Mouse (Mus musculus) adrenal gland, postnatal 14 days (tissue): Measurements from ENCODE around the gene Gabbr1. TPM values are rescaled to one million over a fixed set of nuclear protein-coding genes. Genes with fewer than 3 reads are reported as not detected.

ENCODE experiments used
- DNase-seq: peaks from one replicate; pipeline ENCODE4 v3.0.0; 2021; ENCODE audit warnings: mixed read lengths
- total RNA-seq: library from RNA; stranded (reverse); gene quantifications from 2 replicates; pipeline ENCODE4 v1.2.3, GENCODE M21; 2021

Gabbr1 gene
- total RNA-seq, 1 experiment from 2014 or later: 24.2 TPM

- no peak for DNase-seq
These were observed 32.4 kb downstream of the Gabbr1 start for GRCm38 (mm10) chr17:37078193-37078592.

GRCm38 (mm10) chr17:37078990-37079389, 33.2 kb downstream of the Gabbr1 start:
- no peak for DNase-seq

- no peak for DNase-seq
These were observed 34.4 kb downstream of the Gabbr1 start for GRCm38 (mm10) chr17:37080119-37080518.

- no peak for DNase-seq
These were observed 35.9 kb downstream of the Gabbr1 start for GRCm38 (mm10) chr17:37081659-37082058.

- peak; percentile 72 for DNase-seq
These were observed 37.6 kb downstream of the Gabbr1 start for GRCm38 (mm10) chr17:37083327-37083726.

- DNase-seq: no peak
These were observed 38.9 kb downstream of the Gabbr1 start for GRCm38 (mm10) chr17:37084632-37085031.

- DNase-seq: no peak
These were observed 39.8 kb downstream of the Gabbr1 start for GRCm38 (mm10) chr17:37085545-37085944.

GRCm38 (mm10) chr17:37088399-37088798, 42.6 kb downstream of the Gabbr1 start, which contains the start of gene Olfr90:
Gene Olfr90, minus strand, starts transcription at chr17:37088499.
- DNase-seq: no peak

- DNase-seq: no peak
These were observed 46.4 kb downstream of the Gabbr1 start for GRCm38 (mm10) chr17:37092198-37092597.

- no peak for DNase-seq
These were observed 47.5 kb downstream of the Gabbr1 start for GRCm38 (mm10) chr17:37093289-37093688.

GRCm38 (mm10) chr17:37098178-37098577, 52.4 kb downstream of the Gabbr1 start, which contains the start of gene Olfr91:
Gene Olfr91, minus strand, starts transcription at chr17:37098278.
- DNase-seq: no peak

- no peak for DNase-seq
These were observed 74.2 kb downstream of the Gabbr1 start, which contains the start of gene Olfr92 for GRCm38 (mm10) chr17:37119988-37120387. Gene Olfr92, minus strand, starts transcription at chr17:37120088.

Other genes with a start within 250 kb of the Gabbr1 start
- not detected in 2 replicates for gene H2-M10.6, start 233.8 kb upstream of the Gabbr1 start, total RNA-seq
- gene Trim26, start 208.8 kb upstream of the Gabbr1 start, total RNA-seq: 45.3 and 55.8 TPM in 2 replicates
- gene Trim15, start 178.8 kb upstream of the Gabbr1 start, total RNA-seq: not detected in 2 replicates
- 1.3 and 6.7 TPM in 2 replicates for gene Trim10, start 176.4 kb upstream of the Gabbr1 start, total RNA-seq
- gene Trim40, start 155.8 kb upstream of the Gabbr1 start, total RNA-seq: not detected in 2 replicates
- not detected in 2 replicates for gene Trim31, start 147.8 kb upstream of the Gabbr1 start, total RNA-seq
- 0.45 and 1.1 TPM in 2 replicates for gene Rnf39, start 103.0 kb upstream of the Gabbr1 start, total RNA-seq
- gene Ppp1r11, start 94.2 kb upstream of the Gabbr1 start, total RNA-seq: 77.1 and 81.0 TPM in 2 replicates
- gene Znrd1, start 87.4 kb upstream of the Gabbr1 start, total RNA-seq: 36.5 and 39.8 TPM in 2 replicates
- gene Znrd1as, start 87.4 kb upstream of the Gabbr1 start, total RNA-seq: 10.6 and 10.9 TPM in 2 replicates
- gene 2410137M14Rik, start 64.7 kb upstream of the Gabbr1 start, total RNA-seq: not detected in 2 replicates
- gene H2-M5, start 56.4 kb upstream of the Gabbr1 start, total RNA-seq: 0.34 TPM in 1 of 2 replicates, not detected in the other
- 4.1 and 4.5 TPM in 2 replicates for gene Zfp57, start 44.8 kb upstream of the Gabbr1 start, total RNA-seq
- gene Mog, start 22.6 kb upstream of the Gabbr1 start, total RNA-seq: not detected in 2 replicates
- gene Olfr90, start 42.5 kb downstream of the Gabbr1 start, total RNA-seq: not detected in 2 replicates
- gene Olfr91, start 52.3 kb downstream of the Gabbr1 start, total RNA-seq: not detected in 2 replicates
- gene Olfr92, start 74.1 kb downstream of the Gabbr1 start, total RNA-seq: not detected in 2 replicates
- not detected in 2 replicates for gene Olfr93, start 115.5 kb downstream of the Gabbr1 start, total RNA-seq
- 3.4 TPM in 1 of 2 replicates, not detected in the other for gene Ubd, start 147.9 kb downstream of the Gabbr1 start, total RNA-seq
- not detected in 2 replicates for gene Olfr94, start 155.0 kb downstream of the Gabbr1 start, total RNA-seq
- gene Olfr95, start 167.2 kb downstream of the Gabbr1 start, total RNA-seq: not detected in 2 replicates
- gene Olfr96, start 174.2 kb downstream of the Gabbr1 start, total RNA-seq: not detected in 2 replicates
- not detected in 2 replicates for gene Olfr97, start 191.4 kb downstream of the Gabbr1 start, total RNA-seq
- not detected in 2 replicates for gene Olfr98, start 217.8 kb downstream of the Gabbr1 start, total RNA-seq
- gene H2-M3, start 224.3 kb downstream of the Gabbr1 start, total RNA-seq: 3.3 and 5.9 TPM in 2 replicates
- not detected in 2 replicates for gene Olfr99, start 237.5 kb downstream of the Gabbr1 start, total RNA-seq